Mouse (Mus musculus): Measurements from ENCODE around the gene Ehd4.

Ehd4 gene

DNA sequence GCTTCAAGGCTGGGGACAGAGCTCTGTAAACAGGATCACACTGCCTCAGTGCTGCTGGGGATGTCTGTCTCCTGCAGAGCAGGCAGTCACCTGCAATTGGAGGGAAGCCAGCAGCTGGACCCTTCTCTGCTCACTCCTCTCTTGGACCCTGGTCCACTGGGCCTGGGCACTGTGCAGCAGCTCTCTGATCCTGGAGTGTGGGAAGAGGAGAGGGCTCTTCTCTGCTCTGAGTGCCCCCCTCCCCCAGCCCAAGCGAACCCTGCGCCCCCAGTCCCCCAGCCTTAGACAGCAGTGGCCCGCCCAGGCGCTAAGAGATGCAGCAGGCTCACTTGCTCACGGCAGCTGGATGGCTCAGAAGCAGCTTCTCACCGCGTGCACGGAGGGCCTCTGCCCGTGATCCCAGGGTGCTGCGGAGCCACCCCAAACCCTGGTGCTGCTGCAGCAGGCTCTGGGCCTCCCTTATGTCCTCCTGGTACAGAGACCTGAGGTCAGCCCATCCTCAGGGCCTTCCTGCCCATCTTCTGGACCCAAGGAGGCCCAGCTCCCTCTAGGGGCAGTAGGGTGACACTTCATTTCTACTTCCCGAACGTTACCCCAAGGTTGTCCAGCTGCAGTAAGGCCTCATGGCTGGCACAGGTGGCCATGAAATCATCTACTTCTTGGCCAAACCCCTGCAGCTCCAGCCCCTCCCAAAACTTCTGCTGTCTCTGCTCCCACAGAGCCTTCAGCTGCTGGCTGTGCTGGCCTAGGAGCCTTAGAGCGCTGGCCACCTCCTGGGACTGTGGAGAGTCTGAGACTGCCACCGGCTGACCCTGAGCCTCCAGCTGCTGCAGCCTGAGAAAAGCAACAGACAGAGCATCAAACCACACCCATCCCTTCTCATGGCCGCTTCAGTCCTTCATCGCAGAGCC is 85.6 kb downstream of the Ehd4 start:
- peak; percentile 27 to 60 for DNase-seq

DNA sequence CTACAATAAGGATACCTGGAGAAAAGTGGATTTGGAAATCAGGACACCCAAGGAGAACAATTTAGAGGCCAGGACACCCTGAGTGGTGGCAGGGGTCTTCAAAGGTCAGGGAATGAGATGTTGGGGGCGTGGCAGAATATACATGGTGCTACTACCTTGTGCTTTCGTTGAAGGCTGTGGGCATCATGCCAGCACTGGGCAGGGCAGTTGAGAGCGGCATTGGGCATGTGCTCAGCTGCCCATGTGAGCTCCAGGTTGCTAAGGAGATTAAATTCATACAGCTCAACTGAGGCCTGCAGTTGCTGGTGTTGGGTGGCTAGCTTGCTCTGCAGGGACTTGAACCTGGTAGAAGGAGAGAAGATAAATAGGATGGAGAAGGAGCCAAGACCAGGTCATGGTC is 88.2 kb downstream of the Ehd4 start:
- no peak for DNase-seq

DNA sequence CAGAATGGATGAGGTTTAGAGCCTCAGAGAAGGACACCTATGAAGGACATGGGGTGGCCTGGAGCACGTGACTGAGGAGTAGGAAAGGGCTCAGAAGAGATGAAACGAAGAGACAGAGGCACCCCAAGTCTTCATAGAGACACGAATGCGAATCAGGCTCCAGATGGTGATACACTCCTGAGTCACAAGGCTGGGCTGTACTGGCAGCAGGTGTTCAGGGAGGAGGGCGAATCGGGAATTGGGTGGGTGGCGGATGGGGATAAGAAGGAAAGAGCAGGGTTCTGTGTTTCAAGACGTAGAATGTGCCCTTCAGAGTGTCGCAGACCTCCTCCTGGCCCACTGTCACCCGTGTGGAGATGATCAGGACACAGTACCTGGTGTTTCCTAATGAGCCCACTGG is 89.2 kb downstream of the Ehd4 start:
- DNase-seq = no peak

DNA sequence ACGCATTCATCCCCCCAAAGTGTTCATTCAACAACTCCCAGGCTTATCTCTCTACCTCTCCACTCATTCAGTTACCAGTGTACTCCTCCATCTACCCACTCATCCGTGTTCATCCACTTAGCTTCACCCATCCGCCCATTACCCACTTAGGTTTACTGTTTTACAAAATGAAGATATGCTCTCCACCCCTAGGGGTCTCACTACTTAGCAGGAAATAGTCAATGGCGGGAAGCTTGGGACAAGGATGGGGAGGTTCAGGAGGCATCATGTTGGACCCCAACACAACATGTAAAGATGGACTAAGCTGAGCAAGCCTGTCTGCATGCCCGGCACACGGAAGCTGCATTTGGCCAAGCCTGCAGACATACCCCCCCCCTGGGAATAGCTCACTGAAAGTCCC is 89.8 kb downstream of the Ehd4 start:
- DNase-seq = no peak

DNA sequence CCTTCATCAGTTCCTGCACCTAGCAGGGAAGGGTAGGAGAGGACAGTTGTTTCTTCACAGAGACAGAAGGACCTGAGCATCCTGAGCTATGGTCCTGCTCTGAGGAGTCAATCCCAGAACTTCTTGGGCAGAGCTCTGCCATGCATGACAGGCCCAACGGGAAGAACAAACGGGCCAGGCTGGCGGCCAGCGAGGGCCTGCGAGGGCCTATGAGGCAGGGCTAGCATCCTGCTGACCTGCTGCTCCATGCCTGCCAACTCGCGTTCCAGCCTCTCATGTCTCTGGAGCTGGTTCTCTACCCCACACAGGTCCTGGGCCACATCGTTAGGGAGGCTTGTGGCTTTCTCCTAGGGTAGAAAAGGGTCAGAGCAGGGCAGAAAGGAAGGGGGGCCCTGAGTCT is 92.2 kb downstream of the Ehd4 start:
- DNase-seq = no peak

DNA sequence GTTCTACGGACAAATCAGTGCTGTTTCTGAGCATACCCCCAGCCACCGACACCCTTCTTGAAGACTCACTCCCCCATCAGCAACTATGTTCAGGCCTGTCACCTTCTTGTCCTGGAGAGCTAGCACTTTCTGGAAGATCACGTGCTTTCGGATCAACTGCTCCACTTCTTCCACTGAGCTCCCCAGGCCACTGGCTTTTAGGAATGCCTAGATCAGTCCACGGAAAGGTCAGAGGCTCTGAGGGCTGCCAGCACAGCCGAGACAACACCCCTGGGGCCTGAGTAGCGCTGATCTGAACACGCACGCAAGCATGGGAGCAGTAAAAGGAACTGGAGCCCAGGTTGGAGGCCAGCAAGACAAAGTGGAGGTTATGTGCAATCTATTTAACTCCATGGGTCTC is 93.8 kb downstream of the Ehd4 start:
- DNase-seq = peak; percentile 30 to 37

DNA sequence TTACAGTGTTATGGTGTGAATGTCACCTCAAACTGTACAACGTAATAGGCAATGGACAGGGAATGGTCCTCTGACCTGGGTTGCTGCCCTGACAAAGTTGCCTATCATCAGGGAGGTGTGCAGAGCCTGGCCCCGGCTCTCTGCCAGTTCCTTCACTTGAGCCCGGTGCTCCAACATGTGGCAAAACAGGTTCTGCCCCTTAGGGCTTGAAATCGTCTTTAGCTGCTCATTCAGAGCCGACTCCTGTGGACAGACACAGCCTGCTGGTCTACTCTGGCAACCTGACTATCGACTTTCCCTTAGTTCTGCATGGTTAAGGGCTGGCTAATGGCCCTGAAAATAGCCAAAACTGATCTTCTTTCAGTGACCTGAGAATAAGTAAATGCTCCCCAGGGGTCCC is 94.2 kb downstream of the Ehd4 start:
- peak; percentile 47 to 57 for DNase-seq

DNA sequence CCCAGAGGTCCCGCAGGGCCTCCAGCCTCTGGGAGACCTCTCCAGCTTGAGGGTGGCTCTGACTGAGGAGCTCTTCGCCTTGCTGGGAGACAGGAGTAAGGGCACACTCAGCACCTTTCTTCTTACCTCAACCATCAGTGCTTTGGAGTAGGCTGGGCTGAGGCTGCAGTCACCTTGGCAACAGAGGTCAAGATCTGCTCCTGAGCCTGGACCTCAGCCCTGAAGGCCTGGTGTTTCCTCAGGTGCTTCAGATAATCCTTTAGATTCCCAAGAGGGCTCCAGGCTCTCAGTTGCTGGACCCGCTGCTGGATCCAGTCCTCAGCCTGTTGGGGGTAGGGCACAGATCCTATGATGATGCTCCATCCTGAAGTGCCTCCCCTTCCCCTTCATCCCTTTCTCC is 94.9 kb downstream of the Ehd4 start:
- DNase-seq = no peak

DNA sequence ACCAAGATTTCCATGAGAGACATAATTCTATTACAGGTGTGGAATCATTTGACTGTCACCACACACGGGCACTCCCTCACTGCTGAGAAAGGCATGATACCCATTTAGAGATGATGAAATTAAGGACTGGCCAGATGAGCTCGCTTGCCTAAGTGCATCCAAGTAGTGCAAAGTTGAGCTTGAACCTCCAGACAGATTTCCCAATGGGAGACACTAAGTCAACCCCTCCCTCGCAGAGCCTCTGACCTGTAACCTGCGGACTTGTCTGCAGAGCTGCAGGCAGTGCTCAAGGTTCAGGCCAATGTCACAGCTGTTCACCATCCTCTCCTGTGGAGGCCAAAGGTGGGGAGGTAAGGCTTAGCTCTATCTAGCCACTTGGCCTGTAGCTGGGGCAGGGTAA is 95.6 kb downstream of the Ehd4 start:
- no peak for DNase-seq

DNA sequence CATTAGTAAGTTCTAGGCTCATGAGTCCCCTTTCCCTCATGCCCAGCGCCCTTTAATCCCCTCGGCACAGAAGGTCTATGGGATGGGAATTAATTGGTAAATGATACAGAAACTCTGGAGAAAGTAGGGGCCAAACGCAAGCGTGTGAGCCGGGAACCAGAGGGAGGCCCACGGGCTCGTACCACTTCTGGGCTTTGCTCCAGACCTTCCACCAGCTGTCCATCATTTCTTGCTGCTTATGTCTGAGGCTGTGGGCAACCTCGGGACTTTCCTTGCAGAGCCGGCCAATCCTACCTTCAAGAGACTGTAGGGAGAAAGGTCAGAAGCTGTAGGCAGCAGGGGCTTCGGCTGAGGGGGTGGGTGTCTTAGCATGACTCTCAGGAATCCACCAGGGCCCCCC is 98.5 kb downstream of the Ehd4 start:
- no peak for DNase-seq

DNA sequence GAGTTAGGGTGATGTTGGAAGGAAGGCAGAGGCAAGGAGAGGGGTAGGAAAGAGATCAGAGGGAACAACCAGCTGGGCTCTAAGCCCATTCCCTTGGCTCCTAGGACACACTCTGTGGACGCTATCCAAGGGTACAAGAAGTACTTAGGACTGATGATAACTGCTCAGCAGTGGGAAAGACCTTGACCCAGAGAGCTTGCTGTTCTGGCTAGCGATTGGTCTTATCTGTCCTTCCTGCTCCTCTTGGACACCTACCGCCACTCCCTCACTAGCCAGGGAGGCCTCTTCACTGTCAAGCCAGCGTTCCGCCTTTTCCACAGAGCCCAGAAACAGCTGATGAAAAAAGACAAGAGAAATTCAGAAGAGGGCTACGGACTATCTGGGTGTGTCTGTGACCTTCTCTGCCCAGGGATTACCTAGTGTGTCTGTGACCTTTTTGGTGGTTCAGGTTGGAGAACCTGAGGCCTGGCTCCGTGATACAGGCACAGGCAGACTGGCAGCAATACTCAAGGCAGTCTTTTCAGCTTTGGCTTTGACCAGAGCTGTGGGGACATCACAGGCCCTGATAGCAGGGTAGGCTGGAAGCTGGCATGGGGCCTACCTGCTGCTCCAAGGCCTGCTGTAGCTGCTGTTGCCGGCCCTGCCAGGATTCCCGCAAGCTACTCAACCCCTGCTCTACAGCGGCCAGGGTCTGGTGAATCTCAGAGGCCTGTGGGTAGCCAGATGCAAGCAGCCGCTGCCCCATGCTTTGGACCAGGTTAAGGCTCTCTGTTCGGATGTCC is 99.4 kb downstream of the Ehd4 start:
- DNase-seq = no peak

DNA sequence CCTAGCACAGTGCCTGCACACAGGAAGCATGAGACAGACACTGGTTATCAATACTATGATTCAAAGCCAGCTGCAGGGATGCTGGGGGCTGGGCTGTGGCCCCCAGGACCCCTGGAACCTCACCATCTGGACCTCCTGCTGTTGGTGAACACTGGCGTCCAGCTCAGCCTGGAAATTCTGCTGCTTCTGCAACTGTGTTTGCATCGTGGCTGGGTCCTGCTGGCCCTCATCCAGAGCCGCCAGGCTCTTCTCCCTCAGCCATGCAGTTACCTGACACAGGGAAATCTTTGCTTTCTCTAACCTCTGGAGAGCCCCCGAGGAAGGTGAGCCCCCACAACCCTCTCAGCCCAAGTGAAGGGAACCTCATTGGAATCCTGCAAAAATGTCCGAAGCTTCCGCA is 103.0 kb downstream of the Ehd4 start:
- DNase-seq = no peak

DNA sequence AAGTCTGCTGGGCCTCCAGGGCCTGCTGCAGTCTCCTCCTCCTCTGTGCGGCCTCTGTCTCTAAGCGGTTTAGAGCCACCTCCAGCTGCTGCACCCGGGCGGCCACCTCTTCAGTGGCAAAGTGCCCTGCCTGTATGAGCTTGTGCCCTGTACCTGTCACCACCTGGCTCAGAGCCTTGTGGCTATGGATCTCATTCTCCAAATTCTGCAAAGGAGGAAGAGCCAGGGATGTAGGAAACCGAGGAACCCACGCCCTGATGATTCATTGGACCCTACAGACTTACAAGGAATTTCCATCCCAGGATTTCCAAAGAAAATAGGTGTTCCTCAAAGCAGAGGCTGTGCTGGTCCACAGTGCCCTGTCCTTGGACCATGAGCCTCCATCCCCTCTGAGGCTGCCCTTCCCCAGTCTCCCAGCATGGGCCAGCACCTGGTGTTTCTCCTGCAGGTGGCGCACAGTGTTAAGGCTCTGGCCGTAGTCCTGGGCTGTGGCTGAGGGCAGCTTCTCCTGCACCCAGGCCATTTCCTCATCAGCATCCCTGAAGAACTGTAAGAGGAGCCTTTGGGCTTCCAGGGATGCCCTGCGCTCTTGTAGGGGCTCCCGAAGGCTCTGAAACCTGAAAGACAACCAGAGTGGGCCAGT is 104.7 kb downstream of the Ehd4 start:
- DNase-seq = peak; percentile 55 to 82

DNA sequence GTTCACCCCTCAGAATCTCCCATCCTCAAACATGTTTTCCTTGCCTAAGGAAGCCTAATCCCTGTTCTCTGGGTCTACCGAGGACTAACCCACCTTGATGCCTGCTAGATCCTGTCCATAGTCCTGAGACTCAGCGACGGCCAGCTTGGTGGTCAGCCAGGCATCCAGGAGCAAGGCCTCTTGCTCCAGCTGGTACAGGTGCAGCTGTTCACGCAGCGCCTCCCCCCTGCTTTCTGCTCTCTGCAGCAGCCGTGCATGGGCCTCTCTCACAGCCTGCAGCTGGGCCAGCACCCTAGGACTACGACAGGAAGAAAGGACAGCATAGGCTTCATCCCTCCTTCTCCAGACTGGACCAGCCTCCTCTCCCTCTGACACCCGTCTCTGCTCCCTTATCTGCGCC is 106.2 kb downstream of the Ehd4 start:
- DNase-seq = no peak

DNA sequence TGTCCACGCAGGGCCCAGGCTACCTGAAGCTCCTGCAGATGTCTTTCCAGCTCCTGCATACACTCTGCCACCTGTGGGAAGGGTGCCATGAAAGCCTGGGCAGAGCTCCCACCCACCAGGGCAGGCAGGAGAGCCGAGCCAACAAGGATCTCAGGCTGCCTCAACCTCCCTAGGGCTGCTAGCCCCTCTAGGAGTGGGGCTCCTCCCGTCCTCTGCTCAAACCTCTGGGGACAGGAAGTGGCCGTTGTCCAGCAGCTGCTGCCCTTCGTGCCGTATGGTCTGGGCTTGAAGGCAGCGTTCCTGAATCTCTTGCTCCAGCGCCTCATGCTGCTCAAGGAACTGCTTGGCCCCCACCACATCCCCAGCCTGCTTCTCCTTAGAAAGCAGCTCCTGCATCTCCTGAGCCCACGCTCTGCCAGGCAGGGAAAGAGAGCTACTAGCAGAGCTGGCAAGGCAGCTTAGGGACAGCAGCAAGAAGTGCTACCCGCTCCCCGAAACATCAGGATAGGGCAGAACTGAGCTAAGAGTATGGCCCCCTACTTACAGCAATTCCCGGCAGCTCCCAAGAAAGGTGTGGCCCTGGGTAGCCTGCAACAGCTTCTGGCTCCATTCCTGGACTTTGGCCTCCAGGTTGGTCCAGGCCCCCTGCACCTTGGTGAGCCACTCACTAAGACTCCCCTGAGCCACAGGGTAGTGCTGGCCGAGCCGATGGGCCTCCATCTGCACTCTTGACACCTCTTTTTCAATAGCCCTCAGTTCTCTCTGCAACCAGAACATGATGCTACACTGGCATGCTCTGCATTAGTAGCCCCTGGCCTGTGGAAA is 107.7 kb downstream of the Ehd4 start:
- no peak for DNase-seq

DNA sequence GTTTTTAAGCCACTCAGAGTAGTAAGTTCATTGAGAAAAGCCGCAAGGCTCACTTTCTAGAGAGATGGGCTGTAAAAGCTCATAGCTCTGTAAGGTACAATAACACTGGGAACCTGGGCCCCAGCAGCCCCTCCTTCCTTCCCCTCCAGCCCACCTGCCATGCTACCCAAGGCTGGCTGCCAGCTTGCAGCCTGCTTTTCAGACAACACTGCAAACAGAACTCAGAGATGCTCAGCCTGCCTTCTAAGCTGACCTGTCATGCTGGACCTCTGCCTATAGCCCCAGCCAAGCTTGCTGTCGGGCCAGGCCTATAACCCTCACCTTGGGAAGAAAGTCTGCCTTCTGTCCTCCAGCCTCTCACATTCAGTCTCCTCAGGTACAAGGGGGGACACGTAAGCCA is 109.7 kb downstream of the Ehd4 start:
- DNase-seq = no peak

DNA sequence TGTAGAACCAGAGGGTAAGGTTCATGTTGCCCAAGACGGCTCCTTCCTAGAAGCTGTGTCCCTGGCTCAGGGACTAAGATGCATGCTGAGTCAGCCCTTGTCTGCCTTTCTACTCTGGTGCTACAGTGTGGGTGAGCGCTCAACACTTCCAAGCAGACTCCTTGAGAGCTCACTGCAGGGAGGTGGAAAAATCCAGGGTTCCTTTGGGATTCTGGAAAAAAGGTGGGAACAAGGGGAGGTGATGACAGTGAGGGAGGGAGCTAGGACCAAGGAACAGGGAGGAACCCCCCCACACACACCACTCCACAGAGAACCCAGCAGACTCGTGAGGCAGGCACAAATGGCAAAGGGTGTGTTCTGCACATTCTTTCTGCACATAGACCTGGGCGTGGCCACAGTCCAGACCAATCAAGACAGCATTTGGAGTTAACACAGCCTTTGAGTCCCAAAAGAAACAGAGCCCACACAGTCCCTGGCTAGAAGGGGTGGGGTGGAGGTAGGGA is 110.3 kb downstream of the Ehd4 start:
- peak in 1 of 2 experiments; percentile 27 for DNase-seq

DNA sequence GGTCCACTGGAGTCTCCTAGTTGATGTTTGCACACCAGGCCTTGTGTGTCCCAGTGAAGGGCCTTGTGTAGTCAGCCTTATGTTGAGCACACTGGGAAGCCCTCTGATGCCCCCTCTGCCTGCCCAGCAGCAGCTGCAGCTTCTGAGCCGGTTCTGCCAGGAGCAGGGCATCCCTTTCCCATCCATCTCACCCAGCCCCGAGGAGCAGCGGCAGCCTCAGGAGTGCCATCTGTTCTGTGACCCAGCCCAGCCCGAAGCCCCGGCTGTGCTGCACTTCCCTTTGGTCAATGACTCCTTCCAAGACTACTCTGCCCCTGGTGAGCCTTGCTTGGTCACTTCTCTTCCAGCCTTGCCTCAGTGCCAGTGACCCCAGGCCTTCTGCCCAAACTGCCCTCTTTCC is 113.4 kb downstream of the Ehd4 start:
- DNase-seq = no peak
